Mouse (Mus musculus): ENCODE data around the gene Tmem268. TPM values are rescaled to one million over a fixed set of nuclear protein-coding genes. Genes with fewer than 3 reads are reported as not detected.

Tmem268 gene
- total RNA-seq (2023), result 19.1 TPM

GRCm38 (mm10) chr4:63558407-63559081 lies at the start of gene Tmem268:
Gene Tmem268, plus strand, starts transcription at chr4:63558781.

DNA sequence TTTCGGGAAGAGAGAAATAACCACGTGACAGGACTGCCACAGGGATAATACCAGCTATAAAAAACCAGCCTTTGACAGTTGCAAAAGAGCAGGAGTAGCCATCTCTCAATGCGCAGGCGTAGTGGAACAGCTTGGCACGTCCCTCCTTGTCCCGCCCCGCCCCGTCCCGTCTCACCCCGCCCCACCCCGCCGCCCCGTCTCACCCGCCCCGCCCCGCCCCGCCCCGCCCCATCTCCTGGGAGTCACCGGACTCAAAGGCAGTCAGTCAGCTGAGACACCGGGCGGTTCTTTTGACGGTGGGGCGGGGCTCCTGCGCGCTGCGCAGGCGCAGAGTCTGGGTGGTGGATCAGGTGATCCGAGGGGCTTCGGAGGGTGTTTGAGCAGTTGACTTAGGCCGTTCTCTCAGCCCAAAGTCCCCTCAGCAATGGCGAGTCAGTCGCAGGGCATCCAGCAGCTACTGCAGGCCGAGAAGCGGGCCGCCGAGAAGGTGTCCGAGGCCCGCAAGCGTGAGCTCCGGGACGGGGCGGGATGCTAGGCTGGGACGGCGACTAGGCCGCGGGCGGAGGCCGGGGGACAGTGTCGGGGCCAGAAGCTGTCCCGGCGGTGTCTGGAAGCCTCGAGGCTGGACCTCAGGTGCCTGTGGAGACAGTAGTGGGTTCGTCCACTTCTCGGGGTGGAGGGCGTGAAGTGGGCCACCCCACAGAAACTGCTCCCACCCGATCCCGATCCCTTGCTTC lies 13.9 kb upstream of the Tmem268 start, which contains the start of gene Atp6v1g1:
Gene Atp6v1g1 (plus strand): TSS at position 279 of the 737 bp plus-strand sequence.

DNA sequence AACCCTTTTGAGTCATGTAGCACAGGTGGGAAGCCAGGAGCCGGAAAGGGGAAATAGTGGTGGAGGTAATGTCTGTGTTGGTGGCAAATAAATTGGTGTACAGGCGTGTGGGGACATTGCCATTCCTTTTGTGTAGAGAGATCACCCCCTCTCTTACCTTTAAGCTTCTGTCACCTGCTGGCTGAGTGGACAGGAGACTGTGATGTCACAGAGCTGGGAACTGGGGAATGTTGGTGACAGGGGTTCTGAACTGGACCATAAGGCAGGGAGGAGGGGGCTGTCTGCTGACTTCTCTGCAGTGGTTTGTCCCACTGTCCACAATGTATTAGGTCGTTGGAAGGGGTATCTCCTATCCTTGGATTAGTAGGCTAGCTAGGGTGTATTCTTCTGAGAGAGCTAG lies 46.4 kb downstream of the Tmem268 start, which contains the start of gene Gm11213:
Gene Gm11213 (minus strand): TSS at position 317 of the 400 bp plus-strand sequence.

DNA sequence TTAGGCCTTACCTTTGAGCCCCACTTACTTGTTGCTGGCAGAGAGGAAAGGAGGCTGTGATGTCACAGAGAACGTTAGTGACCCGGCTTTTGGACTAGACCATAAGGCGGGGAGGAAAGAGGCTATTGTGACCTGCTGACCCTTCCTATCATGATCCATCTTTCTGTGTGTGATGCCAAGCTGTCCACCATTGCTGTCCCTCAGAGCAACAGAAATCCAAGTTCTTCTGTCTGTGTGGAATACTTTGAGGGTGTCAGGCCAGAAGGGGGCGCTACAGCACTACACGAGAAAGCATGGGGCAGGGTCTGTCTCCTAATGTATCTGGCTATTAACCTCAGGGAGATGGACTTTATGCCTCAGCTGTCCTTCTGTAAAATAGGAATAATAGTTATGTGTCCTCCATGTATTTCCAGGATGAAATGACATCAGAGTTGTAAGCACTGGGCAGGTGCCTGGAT lies 63.8 kb downstream of the Tmem268 start, which contains the start of gene Tex48:
Gene Tex48 (minus strand): TSS at position 51 of the 458 bp plus-strand sequence.

Other genes starting within 250 kb of the Tmem268 start
- not detected for gene Orm1, start 214.2 kb upstream of the Tmem268 start, total RNA-seq (2023)
- not detected for gene Orm3, start 202.6 kb upstream of the Tmem268 start, total RNA-seq (2023)
- not detected for gene Orm2, start 196.3 kb upstream of the Tmem268 start, total RNA-seq (2023)
- 342 TPM for gene Akna, start 155.4 kb upstream of the Tmem268 start, total RNA-seq (2023)
- 14.7 TPM for gene Whrn, start 62.8 kb upstream of the Tmem268 start, total RNA-seq (2023)
- gene Atp6v1g1, start 14.0 kb upstream of the Tmem268 start, total RNA-seq (2023), result 66.6 TPM
- gene Gm11213, start 46.5 kb downstream of the Tmem268 start, total RNA-seq (2023), result not detected
- gene Tex48, start 63.6 kb downstream of the Tmem268 start, total RNA-seq (2023), result not detected
- not detected for gene Gm11214, start 104.6 kb downstream of the Tmem268 start, total RNA-seq (2023)
- not detected for gene Tnfsf15, start 186.3 kb downstream of the Tmem268 start, total RNA-seq (2023)